Mouse (Mus musculus) adrenal gland, postnatal 14 days (tissue): ENCODE measurements around the gene Camsap1. TPM values are rescaled to one million over a fixed set of nuclear protein-coding genes. Genes with fewer than 3 reads are reported as not detected.

Experiments
- DNase-seq: peaks from one replicate; pipeline ENCODE4 v3.0.0; 2021; ENCODE audit warnings: mixed read lengths
- long read RNA-seq, 2 experiments: library from polyadenylated mRNA; stranded (forward); transcript quantifications; one replicate each; pipeline ENCODE4 v2.0.0; 2021
- total RNA-seq: library from RNA; stranded (reverse); gene quantifications from 2 replicates; pipeline ENCODE4 v1.2.3, GENCODE M21; 2021

Gene Camsap1
- total RNA-seq = 25.9 and 32.1 TPM in 2 replicates
- long read RNA-seq, experiment 1, partial matches to known transcripts = 2 of 9 reads
- long read RNA-seq, experiment 1, other reads (novel, unspliced or antisense) = 7 of 9 reads
- long read RNA-seq, experiment 2, partial matches to known transcripts = 3 of 10 reads
- long read RNA-seq, experiment 2, other reads (novel, unspliced or antisense) = 7 of 10 reads

GRCm38 (mm10) chr2:25983159-25983907 lies at the start of gene Camsap1:
Gene Camsap1 (minus strand): TSS chr2:25983282.
- DNase-seq = peak; percentile 100

DNA sequence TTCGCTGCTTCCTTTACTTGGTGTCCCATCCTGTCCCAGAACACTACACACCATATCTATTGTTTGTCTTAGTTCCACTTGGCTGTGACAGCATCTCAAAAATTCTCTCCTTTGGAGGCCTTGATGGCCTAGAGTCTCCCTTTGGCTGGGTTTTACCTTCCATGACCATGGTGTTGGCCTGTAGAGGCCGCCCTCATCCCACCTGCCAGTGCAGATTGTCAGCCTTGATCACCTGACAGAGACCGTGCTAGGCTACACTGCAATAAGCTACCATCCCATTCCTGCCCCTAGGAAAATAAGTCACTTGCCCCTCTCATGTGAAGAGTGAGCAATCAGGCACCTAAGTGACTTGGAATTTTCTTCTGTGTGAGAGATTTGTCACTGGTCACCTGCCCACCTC lies 47.2 kb upstream of the Camsap1 start:
- DNase-seq = no peak

GRCm38 (mm10) chr2:26024138-26025075 lies 41.3 kb upstream of the Camsap1 start:
- peak; percentile 42 for DNase-seq

GRCm38 (mm10) chr2:26022626-26023025 lies 39.5 kb upstream of the Camsap1 start:
- no peak for DNase-seq

GRCm38 (mm10) chr2:26022258-26022565 lies 39.1 kb upstream of the Camsap1 start:
- no peak for DNase-seq

DNA sequence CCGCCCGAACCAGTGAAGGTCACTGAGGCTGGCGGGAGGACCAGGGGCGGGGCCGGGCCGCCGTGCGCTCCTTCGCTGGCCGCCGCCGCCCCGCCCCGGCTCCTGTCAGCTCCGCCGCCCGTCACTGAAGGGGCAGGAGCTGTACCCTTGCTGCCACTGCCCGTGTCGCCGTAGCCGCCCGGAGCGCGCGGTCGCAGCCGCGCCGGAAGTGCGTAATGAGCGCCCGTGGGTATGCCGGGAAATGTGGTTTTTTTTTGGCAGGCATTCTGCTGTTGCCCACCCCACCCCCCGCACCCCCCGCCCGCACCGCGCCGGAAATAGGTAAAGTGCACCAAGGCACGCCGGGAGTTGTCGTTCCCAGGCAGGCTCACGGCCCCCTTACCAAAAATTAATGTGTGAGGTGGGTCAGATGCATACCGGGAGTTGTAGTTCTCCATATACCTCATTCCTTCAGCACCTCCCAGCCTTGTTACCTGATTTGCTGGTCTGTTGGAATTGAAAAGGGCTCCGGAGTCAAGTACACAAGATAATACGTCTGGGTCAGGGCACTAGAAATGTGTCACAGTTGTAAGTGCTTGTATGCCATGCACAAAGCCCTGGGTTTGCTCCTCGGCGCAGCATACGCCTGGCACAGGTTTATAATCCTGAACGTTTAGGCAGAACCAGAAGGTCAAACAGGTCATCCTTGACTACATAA lies 38.6 kb upstream of the Camsap1 start, which contains the start of gene Ubac1:
Ubac1 (minus strand) TSS at position 187 of the 697 bp plus-strand sequence.
- DNase-seq = peak; percentile 95

DNA sequence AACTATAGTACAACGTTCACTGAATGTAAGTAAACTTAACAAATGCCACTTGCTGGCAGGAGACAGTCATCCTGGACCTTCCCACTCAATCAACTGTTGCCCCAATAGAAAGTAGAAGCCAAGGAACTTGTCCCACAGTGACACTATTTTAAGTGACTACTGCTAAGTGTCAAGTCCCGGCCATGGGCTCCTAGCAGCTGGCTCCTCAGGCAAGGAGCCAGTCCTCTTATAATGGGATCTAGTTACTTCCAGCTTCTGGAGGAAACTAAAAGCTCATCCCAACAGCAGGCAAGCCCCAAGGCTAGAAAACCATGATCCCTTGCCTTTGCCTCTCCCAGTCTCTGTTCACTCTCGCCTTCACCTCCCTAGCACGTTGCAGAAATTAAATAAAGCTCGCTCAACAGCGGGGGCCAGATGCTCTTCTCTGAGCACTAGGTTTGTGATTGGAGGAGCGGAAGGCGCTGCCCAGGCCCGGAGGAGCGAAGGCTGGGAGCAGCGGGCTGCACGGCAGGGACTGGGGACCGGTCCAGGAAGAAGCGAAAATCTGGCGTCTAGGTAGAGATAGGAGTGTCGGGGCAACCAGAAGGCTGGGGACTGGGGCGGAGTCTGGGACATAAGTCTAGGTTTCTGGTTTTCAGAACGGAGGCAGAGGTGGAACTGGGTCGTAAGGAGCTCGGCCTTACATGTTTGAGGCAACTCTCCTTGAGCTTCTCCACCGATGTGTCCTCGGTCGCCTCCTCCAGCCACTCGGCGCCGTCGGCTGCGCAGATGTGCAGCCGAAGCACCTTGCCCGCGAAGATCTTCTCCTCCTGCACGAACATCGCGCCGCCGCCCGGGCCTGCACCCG lies 37.9 kb upstream of the Camsap1 start:
- peak; percentile 68 for DNase-seq

DNA sequence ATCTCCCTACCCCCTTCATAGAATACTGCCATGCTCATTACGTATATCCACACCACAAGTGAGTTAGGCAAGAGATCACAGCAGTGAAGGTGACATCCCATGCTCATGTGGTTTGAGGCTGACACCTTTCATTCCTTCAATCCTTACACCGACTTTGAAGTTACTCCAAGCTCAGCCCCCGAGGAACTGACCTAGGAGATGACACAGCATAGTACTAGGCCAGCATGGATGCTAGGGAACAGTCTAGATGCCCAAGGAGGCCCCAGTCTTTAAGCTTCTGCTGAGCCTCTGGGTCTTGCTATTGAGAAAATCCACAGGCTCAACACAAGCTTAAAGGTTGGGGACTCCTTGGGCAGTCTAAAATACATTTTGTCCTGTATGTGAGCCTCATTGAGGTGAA lies 36.8 kb upstream of the Camsap1 start:
- no peak for DNase-seq

- no peak for DNase-seq
Observed at GRCm38 (mm10) chr2:26017326-26017725, 34.2 kb upstream of the Camsap1 start.

GRCm38 (mm10) chr2:26013674-26014073 lies 30.6 kb upstream of the Camsap1 start:
- DNase-seq = no peak

DNA sequence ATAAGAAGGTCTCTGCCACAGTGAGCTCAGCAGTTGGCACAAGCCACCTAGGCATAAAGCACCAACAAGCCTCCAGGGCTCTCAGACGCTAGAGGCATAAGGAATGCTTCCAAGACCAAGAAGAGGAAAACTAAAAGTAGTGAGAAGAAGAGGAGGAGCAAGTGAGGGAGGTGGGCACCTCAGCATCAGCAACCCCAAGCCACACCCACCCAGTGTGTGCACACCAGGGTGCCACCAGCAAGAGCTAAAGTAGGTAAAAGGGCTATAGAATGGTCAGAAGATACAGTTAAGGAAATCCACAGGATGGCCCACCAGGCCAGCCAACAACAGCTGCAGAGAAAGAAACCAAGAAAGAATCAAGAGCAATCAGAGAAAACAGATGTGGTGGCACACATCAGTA lies 28.3 kb upstream of the Camsap1 start:
- no peak for DNase-seq

DNA sequence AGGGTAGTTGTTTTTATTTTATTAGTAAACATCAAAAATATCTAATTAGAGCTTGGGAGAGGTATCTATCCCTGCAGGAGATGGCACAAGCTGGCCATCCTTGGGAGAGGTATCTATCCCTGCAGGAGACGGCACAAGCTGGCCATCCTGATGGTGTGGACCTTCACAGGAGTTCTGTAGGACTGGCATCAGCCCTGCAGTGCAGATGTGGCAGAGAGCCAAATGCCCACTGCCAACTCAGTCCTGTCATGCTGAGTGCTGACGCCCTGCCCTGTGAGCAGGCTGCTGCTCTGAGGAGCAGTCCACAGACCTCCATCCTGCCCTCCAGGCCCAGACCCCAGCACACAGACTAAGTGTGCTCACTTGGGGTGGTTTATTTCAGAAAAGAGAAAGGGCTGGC lies 18.9 kb upstream of the Camsap1 start:
- peak; percentile 43 for DNase-seq

GRCm38 (mm10) chr2:26001136-26001535 lies 18.1 kb upstream of the Camsap1 start:
- DNase-seq = peak; percentile 49

DNA sequence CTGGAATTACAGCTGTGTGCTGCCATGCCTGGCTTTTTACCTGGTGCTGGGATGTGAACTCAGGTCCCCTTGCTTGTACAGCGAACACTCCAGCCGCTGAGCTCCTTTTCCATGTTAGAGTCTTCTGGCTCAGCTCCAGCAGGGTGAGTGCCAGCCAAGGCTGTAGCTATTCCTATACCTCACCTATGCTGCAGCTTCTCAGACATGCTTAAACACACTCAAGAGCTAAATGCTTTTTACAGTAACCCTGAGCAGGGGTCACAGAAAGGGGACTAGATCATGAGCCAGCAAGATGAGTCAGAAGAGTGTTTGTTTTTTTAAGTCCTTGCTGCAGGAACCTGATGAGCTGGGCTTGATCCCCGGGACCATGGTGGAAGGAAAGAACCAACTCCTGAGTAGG lies 14.6 kb upstream of the Camsap1 start:
- DNase-seq = peak; percentile 50

DNA sequence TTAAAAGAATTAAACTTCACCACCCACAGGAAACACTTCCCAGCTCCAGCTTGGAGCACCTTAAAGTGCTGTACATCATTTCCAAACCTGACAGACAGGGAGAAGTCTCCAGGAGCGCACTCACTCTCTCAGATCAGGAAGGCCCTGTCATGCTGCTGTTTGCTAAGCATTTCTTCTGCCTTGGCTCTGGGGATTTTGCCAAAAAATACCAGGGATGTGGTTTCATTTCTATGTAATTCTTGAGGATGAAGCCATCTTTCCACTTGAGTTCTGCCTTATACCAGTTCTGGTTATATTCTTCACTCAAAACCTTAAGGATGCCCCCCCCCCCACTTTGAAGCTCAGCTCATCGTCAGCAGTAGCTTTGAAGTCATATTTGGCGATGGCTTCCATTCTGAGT lies 11.7 kb upstream of the Camsap1 start:
- DNase-seq = no peak

GRCm38 (mm10) chr2:25992285-25992684 lies 9.2 kb upstream of the Camsap1 start:
- DNase-seq = no peak

- DNase-seq = no peak
Observed at GRCm38 (mm10) chr2:25989651-25990050, 6.6 kb upstream of the Camsap1 start.

GRCm38 (mm10) chr2:25987817-25988216 lies 4.7 kb upstream of the Camsap1 start:
- DNase-seq = no peak

- peak; percentile 27 for DNase-seq
Observed at GRCm38 (mm10) chr2:25986601-25987000, 3.5 kb upstream of the Camsap1 start.

- DNase-seq = no peak
Observed at GRCm38 (mm10) chr2:25982426-25983091, 523 bp downstream of the Camsap1 start.

DNA sequence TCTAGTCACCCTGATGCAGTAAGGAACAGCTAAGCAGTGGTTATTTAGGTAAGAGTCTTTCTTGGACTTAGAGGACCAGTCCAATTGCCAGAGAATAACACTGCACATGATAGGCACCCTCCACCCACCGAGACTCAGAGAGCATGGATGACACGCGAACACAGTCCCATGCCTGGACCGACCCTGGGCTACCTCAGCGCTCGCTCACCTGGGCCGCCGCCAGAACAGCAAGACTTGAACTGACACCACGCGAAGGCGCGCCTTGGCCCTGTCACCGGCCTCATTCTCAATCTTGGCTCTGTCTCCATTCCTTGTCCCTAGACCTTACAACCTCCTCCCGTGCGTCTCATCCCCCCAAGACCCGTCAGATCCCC lies 1.0 kb downstream of the Camsap1 start:
- peak; percentile 77 for DNase-seq
